Mouse (Mus musculus): ENCODE data around the gene Chrdl2. TPM values are rescaled to one million over a fixed set of nuclear protein-coding genes. Genes with fewer than 3 reads are reported as not detected.
A peak's percentile ranks its signal among the peaks of the same experiment; 100 is the strongest.
"Not testable (repeated sequence)": the region's sequence is repeated elsewhere in the genome, so short reads cannot be mapped to it uniquely, and the experiment has no call there.

Chrdl2 gene
- total RNA-seq, 2 experiments from 2014 or later: 4.7 to 6.5 TPM

DNA sequence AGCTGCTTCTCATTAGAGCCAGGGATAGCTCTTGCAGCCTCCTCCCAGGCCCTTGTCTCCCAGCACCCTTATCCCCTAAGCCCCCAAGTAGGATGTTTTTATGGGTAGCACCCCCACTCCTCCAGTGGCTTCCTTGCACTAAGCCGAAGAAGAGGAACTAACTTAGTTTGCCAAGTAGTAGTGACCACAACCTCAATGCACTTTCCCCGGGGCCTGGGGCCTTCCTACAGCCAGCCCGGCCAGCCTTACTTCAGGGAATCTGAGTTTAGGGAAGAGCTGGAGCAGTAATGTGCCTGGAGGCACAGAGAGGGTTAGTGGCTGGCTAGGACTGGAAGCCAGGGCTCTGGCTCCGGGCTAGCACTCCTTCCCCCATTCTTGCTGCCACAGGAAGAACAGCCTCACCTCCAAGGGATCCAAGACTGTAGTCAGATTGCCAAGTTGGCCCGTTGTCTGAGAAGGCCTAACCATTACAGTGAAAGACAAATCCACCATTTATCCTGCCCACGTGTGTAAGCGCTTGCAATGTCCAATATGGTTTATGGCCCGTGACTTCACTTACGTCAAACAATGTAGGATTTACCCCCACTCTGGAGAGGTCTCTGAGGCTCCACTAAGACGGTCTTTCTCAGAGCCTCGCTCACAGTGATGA is 29.0 kb downstream of the Chrdl2 start:
- no peak for DNase-seq (ENCODE audit: low spot score in 2 of 2)

DNA sequence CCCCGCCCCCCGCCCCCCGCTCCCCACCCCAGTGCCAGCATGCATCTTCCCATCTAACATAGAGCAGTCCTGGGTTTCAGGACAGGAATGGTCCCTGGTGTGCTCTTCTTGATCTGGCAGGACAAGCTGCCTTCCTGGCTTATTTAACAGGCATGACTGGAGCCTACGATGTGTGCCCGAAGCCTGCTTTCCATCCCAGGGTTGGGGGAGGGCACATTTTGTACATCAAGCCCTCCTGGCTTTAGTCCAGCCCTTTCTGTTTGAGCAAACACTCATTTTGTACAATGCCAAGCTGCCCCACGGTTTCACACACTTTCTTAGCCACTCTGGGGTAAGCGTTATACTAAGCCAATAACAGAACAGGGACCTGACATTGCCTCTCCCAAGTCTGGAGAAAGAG is 30.1 kb downstream of the Chrdl2 start:
- no peak for DNase-seq (ENCODE audit: low spot score in 2 of 2)

DNA sequence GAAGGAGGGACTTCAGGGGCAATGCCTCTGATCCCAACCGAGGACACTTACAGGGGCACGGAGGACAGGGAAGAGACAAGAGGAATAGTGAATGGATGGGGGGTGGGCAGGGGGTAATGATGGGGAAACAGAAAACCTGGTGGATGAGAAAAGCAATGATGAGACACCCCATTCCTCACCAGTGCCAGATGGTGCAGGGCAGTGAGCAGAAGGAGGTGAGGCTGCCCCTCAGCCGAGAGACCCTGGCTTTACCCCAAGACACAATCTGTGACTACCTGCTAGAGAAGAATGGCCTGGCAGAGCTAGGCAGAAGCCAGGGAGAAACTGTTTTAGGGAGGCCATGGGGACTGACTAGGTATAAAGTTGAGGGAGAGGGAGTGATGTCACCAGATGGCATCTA is 30.5 kb downstream of the Chrdl2 start:
- no peak for DNase-seq (ENCODE audit: low spot score in 2 of 2)

DNA sequence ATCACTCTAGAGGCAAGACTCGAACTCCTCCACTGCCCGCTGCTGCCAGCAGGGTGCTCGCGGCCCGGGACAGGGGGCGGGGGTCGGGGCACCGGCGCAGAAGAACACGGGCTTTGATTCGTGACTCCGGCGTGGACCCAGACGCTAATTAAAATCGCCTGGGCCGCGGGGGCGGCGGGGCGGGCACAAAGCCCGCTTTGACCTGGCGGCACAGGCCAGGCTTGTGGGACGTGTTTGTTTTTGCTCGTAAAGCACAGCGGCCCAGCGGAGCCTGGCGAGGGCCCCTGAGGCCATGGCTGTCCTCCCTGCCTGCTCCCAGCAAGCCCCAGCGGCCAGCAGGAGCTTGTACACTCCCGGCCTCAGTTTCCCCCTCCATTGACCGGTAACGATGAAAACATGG is 36.1 kb downstream of the Chrdl2 start:
- no peak for DNase-seq (ENCODE audit: low spot score in 2 of 2)

DNA sequence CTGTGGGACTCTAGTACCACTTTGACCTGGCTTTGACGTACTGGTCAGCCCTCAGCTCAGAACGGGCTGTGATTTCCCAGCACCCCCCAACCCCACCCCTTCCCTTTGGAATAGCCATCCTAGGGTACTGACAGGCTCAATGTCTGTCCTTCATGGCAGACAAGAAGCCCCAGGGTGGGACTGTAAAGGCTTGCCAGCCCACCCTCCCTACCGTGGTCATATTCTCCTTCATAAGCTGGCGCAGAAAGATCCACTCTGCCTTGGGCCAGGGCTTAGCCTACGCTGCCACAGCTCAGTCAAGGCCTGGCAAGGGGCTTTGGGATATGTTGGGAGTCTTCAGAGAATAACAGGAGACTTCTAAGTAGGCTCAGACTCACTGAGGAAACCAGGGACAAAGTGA is 37.1 kb downstream of the Chrdl2 start:
- DNase-seq (ENCODE audit: low spot score in 2 of 2): no peak

DNA sequence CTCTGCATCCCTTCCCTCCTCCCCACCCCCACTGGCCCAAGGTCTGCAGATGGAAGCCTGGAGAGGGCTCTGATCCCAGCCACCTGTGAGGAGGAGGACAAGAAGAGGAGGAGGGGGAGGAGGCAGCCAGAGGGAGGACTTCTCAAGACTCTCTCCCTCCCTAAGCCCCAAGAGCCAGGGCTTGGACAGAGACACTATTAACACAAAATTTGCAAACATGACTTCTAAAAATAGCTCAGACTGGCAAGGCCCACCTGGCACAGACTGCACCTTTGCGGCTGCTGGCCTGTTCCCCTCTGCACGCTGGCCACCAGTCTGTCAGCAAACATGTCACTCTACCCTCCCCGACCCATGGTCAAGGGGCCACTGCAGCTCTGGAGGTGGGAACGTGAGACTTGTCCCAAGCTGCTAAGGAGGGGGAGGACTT is 37.6 kb downstream of the Chrdl2 start:
- DNase-seq (ENCODE audit: low spot score in 2 of 2): no peak

DNA sequence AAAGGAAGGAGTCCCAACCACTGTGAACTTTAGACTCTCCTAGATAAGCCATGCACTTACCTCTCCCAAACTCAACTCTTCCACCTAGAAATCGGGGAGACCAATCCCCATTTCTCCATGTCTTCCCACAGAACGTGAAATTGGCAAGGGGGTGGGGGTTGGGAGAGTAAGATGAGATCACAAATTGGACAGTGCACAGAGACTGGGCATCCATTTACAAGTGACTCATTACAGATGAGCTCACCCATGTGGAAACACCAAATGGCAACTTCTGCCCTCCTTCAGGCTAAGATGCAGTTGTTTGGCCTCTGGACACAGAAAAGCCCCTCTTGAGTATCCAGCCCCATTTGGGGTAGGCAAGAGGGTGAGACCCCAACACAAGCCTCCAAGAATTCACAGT is 40.5 kb downstream of the Chrdl2 start:
- DNase-seq (ENCODE audit: low spot score in 2 of 2): no peak

DNA sequence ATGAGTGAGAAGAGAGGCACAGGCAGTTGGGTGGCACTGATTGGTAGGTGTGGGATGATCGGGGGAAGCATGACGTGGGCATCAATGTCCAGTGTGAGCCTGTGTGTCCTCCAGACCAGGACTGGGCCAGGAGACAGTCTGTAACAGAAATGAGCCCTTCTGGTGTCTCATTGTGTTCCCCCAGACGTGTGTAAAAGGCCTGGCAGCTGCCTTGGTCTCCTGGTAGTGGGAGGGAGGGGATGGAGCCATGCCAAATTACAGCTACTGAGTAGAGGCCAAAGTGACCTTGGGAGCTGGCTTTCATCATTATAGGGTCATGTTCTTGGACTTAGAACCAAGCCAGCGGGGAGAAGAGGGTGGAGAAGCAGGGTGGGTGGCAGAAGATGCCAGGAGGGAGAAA is 45.9 kb downstream of the Chrdl2 start:
- DNase-seq (ENCODE audit: low spot score in 2 of 2): no peak

DNA sequence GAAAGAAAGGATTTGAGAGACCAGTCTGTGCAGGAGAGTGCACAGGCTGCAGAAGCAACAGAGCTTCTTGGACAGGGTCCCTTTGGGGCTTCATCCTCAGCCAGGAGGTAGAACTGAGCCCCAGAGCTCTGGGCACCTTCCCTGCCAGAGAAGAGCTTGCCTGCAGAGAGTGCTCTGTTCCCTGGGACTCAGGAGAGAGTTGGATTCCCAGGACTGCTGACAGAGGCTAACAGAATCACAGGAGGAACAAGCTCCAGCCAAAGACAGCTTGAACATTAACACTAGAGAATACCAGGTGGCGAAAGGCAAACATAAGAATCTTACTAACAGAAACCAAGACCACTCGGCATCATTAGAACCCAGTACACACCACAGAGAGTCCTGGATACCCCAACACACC is 47.0 kb downstream of the Chrdl2 start:
- not testable (repeated sequence) for DNase-seq (ENCODE audit: low spot score in 2 of 2)

DNA sequence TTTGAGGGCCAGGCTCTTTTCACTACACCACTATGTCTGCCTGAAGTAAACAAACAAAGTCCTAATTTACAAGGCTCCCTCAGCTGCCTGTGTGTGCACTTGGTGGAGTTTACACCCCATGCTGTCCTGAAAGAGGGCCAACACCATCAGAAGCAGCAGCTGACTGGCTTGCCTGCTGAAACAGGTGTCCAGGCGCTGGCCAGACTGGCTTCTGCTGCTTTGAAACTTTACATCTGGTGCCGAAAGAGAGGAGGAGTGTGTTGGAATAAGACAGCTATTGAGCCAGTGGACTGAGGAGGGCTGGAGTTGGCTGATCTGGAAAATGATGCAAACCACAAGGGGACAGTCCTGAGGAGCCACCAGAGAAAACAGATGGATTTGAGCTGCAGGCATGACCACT is 68.0 kb downstream of the Chrdl2 start:
- peak in 1 of 2 experiments; percentile 58 for DNase-seq (ENCODE audit: low spot score in 2 of 2)

DNA sequence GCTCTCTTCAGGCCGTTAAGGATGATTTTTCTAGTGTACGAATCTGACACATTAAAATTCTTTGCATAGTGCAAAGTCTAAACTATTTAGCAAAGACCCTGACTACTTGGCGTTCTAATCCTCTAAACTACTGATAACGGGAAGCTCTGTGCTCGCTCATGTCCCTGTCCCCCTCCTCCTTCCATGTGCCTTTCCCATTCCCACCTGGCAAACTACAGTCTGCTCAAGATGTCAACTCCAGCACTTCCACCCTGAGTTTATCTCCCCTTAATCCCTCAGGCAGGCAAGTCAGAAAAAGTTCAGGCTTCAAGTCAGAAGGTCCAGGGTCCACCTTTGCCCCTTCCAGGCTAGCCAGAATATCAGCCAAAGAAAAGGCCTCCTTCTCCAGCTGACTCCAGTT is 70.3 kb downstream of the Chrdl2 start:
- DNase-seq (ENCODE audit: low spot score in 2 of 2): no peak

DNA sequence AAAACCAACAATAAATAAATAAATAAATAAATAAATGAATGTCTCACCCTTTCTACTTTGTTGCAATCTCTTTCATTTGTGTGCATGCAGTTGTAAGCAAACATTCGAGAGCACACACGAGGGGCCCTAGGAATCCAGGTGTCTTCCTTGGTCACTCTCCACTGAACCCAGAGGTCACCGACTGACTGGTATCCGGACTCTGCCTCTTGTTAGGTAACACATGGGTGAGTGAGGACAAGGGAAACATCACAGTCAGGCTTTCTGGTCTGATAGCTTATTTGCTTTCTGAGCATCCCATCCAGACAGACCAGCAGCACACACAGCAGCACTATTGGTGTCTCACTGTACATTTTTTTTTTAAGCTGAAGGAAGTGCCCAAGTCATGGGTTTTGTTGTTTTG is 71.1 kb downstream of the Chrdl2 start:
- DNase-seq (ENCODE audit: low spot score in 2 of 2): no peak

DNA sequence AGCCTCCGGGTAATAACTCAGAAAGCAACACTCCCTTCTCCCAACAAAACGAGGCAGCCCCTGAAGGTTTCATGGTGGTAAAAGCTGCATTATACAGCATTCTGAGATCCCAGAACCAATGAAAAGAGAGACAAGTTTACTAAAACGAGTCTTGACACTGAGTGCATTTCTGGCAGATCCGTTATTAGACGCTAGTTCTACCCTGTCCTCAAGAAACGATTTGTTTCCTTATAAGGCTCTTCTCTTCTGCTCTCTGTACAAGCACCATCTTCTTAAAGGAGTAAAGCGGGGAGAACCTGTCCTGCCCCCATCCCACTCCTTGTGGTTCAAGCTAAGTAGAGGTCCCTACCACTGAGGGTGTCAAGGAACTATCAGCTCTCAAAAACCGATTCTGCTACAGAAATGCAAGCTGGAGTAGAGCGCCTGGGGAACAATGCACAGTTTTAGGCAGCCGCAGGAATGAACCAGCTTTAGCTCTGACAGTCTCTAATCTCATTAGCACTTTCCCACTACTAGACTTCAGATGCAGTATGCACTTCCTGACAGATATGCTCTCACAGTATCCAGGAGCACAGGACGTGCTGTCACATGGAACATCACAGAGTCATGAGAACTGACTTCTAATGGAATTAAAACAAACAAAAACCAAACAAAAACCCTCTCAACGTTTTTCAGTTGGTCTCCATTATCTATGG is 74.3 kb downstream of the Chrdl2 start:
- no peak for DNase-seq (ENCODE audit: low spot score in 2 of 2)

DNA sequence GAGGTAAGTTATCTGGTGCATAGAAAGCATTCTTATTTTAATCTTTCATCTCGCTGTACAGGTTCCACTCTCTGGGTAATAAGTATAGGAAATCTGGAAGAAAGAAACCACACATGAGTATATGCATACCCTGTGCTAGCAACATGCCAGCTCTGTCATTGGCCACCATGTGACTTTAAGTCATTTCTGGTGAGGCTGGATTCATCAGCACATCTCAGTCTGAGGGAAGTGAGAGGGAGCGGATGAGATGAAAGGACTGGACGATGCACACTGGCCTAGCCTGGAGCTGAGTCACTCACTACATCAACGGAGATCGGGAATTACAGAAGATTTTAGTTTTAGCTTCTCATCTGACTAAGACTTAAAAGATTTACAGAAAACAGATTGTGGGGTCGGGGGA is 76.9 kb downstream of the Chrdl2 start:
- no peak for DNase-seq (ENCODE audit: low spot score in 2 of 2)

DNA sequence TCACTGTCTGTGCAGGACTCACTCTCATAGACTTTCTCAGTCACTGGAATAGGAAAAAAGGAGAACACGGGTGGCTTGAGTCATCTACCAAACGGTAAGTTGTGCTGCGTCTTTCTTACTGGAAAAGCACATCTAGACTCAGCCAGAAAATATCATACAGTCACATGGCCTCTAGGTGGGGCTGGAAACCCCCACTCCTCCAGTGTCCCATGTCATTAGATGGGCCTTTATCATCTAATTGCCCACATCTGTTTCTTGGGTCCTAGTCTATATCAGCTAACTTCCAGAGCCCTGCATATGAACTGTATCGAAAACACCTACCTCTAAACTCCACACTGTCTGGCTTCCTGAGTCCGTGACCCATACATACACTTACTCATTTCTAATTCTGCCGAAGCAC is 77.8 kb downstream of the Chrdl2 start:
- DNase-seq (ENCODE audit: low spot score in 2 of 2): no peak

Other genes starting within 250 kb of the Chrdl2 start
- not detected for gene Olfr521, start 242.7 kb upstream of the Chrdl2 start, total RNA-seq (2021)
- 1 to 10 TPM; 2.4 to 2.8 TPM for gene Neu3, start 177.8 kb upstream of the Chrdl2 start, total RNA-seq (2021)
- 1 to 10 TPM; 2.1 to 2.4 TPM for gene Xrra1, start 147.1 kb upstream of the Chrdl2 start, total RNA-seq (2021)
- gene Spcs2, start 142.7 kb upstream of the Chrdl2 start, total RNA-seq (2021): 10 to 100 TPM; 80.1 to 80.8 TPM
- gene Rnf169, start 25.7 kb upstream of the Chrdl2 start, total RNA-seq (2021): 10 to 100 TPM; 12.4 to 14.5 TPM
- gene Pold3, start 115.4 kb downstream of the Chrdl2 start, total RNA-seq (2021): 10 to 100 TPM; 25.1 to 26.0 TPM
- 1 to 10 TPM; 7.7 to 8.1 TPM for gene Lipt2, start 153.1 kb downstream of the Chrdl2 start, total RNA-seq (2021)
- 1 to 10 TPM; 1.1 to 1.6 TPM for gene Kcne3, start 170.3 kb downstream of the Chrdl2 start, total RNA-seq (2021)
- gene Pgm2l1, start 221.2 kb downstream of the Chrdl2 start, total RNA-seq (2021): 10 to 100 TPM in 1 of 2 experiments, 1 to 10 TPM in 1; 9.4 to 10.2 TPM

Data from gastrocnemius, postnatal 4 days (tissue).